Mouse (Mus musculus): ENCODE measurements at regions not wholly inside any gene's neighbourhood (a gene's known extent, or its start where the extent isn't known, plus 50 kb on each side); places are given as distances from the start of the nearest gene placed in this dataset.

- no peak for TF ChIP-seq POLR2A (IDR thresholded peaks at IDR 0.05; ENCODE audit: borderline replicate concordance, extremely low read depth, insufficient read depth, insufficient read length, poor library complexity, severe bottlenecking)
- TF ChIP-seq CTCF (IDR thresholded peaks at IDR 0.05; ENCODE audit: borderline replicate concordance, extremely low read depth, insufficient read depth, insufficient read length) = no peak
Observed at GRCm38 (mm10) chr13:115836203-115836768, 473.2 kb downstream of the Isl1 start.

All from brain, embryonic 14.5 days (tissue).